25 mouse cellular contexts compared by ENCODE assay signal in the genomic region with DNA sequence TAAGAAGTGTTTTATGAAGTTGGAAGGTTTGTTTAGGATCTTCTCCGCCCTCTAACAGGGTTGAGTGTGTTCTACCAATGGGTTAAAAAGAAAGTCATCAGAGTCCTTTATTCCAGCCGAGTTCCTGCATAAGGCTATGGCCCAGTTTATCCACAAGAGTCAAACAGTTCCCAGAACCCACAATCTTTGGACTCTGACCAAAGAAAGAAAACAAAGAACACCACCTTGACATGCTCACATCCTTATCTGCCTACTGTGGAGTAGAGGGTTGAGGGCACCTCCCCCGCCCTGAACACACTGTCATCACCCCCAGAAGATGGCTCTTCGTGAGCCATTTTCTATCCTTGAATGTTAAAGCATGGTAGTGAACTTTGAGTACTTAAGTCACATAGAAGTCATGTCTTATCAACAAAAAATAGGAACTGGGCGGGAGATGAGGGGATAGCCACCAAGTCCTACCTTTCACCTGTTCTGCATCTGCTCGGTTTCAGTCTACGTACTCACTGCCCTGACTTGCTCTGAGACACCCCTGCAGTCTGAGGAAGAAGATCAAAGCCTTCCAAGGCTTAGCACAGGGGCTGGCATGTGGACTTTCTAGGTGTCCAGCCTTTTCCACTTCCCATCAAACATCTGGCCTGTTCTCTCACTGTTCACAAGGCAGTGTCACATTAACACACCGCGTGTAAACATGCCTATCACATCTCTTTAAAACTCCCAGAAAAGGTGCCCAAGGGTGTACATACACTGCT.
"Had no signal": no experiment of that assay in that cellular context is flagged by ENCODE, and none has a peak within 500 bp of the region (broad histone marks: within the 10 kb centered on the region; RNA-seq: fewer than 3 reads in every experiment).

No protein-coding gene starts in this region.

- H3K27me3 ChIP-seq: heart, embryonic 12.5 days; hindbrain, embryonic 12.5 days; intestine, embryonic 15.5 days; limb, embryonic 12.5 days; liver, embryonic 12.5 days had no signal

- ATAC-seq: hindbrain, embryonic 16.5 days; inflammation-experienced regulatory T-cells, adult 6 months; intestine, embryonic 15.5 days; intestine, postnatal 0 days; liver, embryonic 12.5 days had no signal

- H3K9me3 ChIP-seq: heart, embryonic 12.5 days; hindbrain, embryonic 10.5 days; hindbrain, embryonic 12.5 days; intestine, embryonic 15.5 days; limb, embryonic 10.5 days; limb, embryonic 12.5 days; liver, embryonic 12.5 days had no signal

- H3K9ac ChIP-seq: heart, embryonic 12.5 days; hindbrain, embryonic 12.5 days; hindbrain, embryonic 14.5 days; intestine, embryonic 15.5 days; limb, embryonic 12.5 days; liver, embryonic 12.5 days had no signal

- H3K27ac ChIP-seq: gastrocnemius, adult 2 months; heart, adult 2 months; hindbrain, embryonic 10.5 days; hindbrain, embryonic 12.5 days; hindbrain, embryonic 14.5 days; intestine, embryonic 15.5 days; layer of hippocampus, adult 2 months; left cerebral cortex, adult 2 months; limb, embryonic 10.5 days; limb, embryonic 12.5 days; liver, embryonic 12.5 days had no signal

- H3K4me1 ChIP-seq: heart, embryonic 12.5 days; hindbrain, embryonic 10.5 days; hindbrain, embryonic 12.5 days; intestine, embryonic 15.5 days; limb, embryonic 10.5 days; limb, embryonic 12.5 days had no signal

- DNase-seq: gastrocnemius, adult 2 months; gastrocnemius, postnatal 10 days; gastrocnemius, postnatal 25 days; heart, adult 2 months; heart, postnatal 10 days; heart, postnatal 4 days; kidney, adult 18-20 months; kidney, adult 8-10 months; kidney, postnatal 10 days; kidney, postnatal 25 days; kidney, postnatal 4 days; liver had no signal

- H3K4me2 ChIP-seq: heart, embryonic 12.5 days; hindbrain, embryonic 12.5 days; hindbrain, embryonic 14.5 days; intestine, embryonic 15.5 days; limb, embryonic 12.5 days; liver, embryonic 12.5 days had no signal

- H3K4me3 ChIP-seq: gastrocnemius, adult 2 months; heart, adult 2 months; heart, embryonic 12.5 days; hindbrain, embryonic 10.5 days; hindbrain, embryonic 12.5 days; intestine, embryonic 15.5 days; layer of hippocampus, adult 2 months; left cerebral cortex, adult 2 months; limb, embryonic 10.5 days; limb, embryonic 12.5 days; liver, embryonic 12.5 days had no signal
